Mouse (Mus musculus): ENCODE results near the gene Hectd1.

- no peak for TF ChIP-seq POLR2A (IDR thresholded peaks at IDR 0.05; ENCODE audit: borderline replicate concordance, control insufficient read depth, low read depth, low read length)
- TF ChIP-seq CTCF (IDR thresholded peaks at IDR 0.05; ENCODE audit: control insufficient read depth, insufficient read depth, low read length), result no peak
Observed at GRCm38 (mm10) chr12:51729827-51730226, 99.5 kb downstream of the Hectd1 start.
